Mouse (Mus musculus): ENCODE measurements around the gene H2afz.
"Not testable (repeated sequence)": the region's sequence is repeated elsewhere in the genome, so short reads cannot be mapped to it uniquely, and the experiment has no call there.

Gene H2afz

DNA sequence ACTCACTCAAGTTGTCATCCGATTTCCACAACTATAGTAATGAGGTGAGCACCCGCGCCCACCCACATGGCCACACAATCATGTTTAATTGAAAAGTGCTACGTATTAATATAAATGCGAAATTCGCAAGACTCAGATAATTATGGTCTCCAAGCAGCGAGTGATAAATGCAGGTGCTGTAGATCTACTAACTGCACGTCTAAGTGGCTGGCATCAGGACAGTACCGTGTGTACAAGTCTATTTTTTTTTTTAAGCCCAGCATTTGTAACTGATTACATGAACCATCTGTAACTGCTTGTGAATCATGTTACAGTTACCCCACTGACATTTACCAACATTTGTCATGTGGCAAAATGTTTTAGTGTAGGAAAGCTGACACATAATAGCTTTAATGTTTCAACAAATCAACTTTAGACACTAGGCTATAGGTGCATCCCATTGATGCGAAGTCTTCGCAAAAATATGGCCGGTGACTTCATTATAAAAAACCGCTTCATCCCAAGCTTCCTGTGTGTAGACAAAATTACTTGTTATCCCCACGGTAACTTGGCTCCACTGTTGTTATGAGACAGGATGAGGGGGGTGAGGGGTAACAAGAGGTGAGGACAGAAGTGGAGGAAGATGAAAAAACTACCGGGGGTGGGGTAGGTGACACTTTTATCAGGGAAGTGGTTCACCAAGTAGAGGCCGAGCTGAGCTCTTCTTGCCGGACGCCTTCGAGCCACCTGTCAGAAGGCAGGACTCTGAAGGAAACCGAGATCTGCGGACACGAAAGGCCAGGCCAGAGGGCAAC lies 760 bp upstream of the H2afz start:
- no peak for DNase-seq (ENCODE audit: extremely low spot score, low spot score)

DNA sequence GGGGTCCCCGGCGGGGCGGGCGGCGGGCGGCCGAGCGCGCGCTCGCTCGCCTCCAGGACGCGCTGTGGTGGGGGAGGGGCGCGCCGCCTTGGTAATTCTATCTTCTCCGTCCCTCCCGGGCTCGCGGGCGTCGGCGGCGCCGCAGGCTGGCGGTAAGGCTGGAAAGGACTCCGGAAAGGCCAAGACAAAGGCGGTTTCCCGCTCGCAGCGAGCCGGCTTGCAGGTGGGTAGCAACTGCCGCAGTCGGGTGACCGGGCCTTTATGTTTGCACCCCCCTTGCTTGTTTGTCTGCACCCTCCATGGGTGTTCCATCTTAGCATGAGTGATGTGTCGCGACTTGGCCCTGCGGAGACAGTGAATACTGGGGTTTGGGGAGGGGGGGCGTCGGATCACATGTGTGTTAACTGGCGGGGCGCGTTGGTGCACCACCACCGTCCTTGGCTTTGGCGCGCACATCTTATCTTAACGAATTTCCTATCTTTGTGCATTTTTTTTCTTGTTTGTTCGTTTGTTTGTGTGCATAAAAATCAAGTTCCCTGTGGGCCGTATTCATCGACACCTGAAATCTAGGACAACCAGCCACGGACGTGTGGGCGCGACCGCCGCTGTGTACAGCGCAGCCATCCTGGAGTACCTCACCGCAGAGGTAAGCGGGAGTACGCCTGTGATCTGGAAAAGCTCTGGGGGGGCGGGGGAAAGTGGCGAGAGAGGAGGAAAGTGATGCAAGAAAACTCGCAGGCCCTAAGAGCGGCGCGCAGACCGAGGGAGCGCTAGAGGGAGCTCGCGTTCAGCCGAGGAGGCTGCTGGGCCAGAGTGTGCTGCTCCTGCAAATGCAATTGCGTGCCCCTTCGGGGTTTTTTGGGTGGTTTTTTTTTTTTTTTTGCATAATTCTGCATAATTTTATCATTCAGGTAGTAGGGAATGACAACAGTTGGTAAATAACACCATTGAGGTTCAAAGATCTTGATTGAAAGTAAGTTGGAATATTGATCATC lies 998 bp downstream of the H2afz start:
- DNase-seq (ENCODE audit: extremely low spot score, low spot score): peak; percentile 88

DNA sequence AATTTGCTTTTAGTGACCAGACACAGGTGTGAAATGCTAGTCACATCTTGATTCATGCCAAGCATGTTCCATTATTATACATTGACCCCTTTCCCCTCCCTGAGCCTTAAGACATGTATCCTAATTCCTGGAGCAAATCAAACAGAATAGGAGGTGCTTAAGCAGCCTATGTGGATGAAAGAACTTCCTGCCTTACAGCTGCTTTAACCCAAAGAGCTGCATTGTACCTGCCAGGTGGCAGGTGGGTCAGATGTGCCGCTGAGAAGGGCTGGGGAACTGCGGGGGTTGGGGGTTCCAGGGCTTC lies 2.8 kb downstream of the H2afz start:
- DNase-seq (ENCODE audit: extremely low spot score, low spot score): no peak

DNA sequence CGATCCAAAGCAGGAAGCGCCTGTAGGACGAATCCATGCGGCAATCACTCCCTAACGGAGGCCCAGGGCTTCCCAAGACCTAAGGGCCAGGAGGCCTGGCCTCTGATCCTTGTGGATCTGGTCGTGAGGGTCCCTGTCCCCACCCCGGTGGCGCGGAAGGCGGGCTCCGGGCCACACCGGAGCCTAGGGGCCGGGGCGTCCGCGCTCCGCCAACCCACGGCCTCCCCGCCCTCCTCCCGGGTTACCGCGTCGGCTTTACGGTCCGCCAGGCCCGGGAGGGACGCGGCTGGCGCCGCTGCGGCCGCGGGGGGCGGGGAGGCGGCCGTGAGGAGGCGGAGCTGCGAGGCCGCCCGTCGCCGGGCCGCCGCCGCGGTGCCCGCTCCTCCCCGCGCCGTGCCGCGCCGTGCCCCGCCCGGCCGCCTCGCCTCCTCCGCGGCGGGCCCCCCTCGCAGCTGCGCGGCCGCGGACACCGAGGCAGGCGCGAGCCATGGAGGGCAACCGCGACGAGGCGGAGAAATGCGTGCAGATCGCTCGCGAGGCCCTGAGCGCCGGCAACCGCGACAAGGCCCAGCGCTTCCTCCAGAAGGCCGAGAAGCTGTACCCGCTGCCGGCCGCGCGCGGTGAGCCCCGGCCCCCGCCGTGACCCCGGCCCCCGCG lies 3.3 kb downstream of the H2afz start, which contains the start of gene Dnajb14:
Dnajb14 (plus strand) TSS at position 239 of the 657 bp plus-strand sequence.
- DNase-seq (ENCODE audit: extremely low spot score, low spot score): peak; percentile 82

DNA sequence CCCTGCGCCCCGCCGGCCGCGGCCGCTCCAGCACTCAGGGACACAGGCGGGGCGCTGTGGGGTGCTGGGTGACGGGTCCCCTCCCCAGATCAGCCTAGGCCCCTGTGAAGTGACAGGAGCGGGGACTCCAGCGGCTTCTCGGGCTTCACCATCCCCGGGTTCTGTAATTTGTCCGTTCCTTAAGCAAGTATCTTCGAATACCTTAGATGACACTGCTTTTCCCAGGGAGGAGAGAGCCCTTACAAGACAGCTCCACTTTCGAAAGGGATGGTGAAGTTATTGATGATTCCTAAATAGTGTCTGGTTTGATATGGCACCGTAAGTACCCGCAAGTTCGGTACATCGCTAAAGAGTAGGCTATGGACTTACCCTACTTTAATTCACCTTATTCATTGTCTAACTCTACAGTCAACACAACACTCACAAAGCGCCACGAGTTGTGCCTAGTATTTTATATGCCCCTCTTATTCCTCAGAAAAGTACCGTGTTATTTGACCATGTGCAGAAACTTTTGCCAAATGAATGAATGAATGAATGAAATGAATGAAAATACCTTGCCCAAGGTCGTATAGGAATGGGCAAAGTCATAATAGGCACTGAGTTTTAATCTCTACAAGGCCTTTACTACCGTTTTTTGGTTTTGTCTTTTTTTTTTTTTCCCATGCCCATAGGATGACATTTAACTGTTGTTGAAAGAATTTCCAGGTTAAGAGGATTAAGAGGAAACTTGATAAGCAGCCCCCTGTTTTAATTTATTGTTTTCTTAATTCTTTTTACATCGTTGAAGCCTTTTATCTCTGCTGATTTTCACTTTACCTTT lies 4.0 kb downstream of the H2afz start:
- no peak for DNase-seq (ENCODE audit: extremely low spot score, low spot score)

DNA sequence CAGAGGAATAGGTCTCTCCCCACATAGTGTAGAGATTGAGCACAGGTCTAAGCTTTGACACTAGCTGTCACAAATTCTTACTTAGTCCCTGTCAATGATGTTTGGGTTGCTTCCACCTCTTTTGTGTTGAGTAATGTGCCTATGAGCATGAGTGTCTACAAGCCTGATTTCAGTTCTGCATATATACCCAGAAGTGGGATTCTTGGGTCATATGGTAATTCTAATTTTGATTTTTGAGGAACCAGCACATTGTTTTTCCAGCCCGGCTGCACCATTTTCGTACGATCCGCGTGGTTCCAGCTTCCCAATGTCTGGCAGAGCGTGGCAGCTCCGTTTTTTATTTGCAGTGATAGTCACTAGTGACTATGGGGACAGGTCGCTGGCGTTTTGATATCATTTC lies 5.1 kb downstream of the H2afz start:
- no peak for DNase-seq (ENCODE audit: extremely low spot score, low spot score)

DNA sequence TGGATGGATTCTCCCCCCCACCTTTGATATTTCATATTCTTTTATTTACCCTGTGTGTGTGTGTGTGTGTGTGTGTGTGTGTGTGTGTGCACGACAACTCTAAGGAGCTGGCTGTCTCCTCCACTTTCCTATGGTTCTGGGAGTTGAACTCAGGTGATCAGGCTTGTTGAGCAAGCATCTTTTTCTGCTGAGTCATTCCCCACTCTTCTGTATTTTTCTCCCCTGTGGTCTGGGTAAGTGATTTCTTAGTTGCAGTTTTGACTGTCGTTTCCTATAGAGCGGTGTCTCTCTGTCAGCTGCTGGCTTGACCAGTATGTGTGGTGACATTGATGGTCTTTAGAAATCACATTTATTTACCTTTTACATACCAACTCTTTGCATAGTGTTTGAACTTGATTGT lies 15.0 kb downstream of the H2afz start:
- no peak for DNase-seq (ENCODE audit: extremely low spot score, low spot score)

DNA sequence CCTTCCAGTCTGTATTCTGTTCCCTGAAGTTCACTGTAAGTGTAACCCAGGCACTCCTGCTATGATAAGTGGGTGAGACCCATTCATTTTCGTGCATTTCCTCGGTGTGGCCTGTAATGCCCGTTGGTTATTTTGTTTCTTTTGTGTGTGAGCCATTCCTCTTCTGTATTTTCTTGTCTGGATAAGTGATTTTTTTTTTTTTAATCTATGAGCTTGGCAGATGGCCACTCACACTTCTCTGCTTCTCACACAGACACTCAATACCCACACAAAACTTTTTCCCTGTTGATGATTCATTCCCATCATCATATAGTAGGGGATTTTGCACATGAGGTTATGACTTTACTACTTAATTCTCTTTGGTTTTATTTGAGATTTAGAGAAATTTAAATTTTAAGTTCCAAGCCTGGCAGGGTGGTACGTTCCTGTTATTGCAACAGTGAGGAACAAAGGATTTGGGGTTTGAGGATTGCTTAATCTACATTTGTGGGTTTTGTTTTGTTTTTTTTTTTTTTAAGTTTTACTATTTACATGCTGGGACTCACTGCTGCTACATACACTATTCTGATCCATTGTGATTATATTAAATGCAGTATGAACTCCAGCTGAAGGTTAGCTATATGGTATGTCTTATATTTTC lies 15.9 kb downstream of the H2afz start:
- DNase-seq (ENCODE audit: extremely low spot score, low spot score): no peak

DNA sequence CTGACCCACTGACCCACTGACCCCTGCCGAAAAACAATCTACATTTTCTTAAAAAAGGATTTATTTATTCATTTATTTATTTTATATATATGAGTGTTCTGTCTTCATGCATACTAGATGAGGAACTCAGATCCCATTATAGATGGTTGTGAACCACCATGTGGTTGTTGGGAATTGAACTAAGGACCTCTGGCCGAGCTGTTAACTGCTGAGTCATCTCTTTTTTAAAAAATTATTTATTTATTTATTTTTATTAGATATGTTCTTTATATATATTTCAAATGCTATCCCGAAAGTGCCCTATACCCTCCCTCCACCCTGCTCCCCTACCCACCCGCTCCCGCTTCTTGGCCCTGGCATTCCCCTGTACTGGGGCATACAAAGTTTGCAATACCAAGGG lies 16.8 kb downstream of the H2afz start:
- no peak for DNase-seq (ENCODE audit: extremely low spot score, low spot score)

DNA sequence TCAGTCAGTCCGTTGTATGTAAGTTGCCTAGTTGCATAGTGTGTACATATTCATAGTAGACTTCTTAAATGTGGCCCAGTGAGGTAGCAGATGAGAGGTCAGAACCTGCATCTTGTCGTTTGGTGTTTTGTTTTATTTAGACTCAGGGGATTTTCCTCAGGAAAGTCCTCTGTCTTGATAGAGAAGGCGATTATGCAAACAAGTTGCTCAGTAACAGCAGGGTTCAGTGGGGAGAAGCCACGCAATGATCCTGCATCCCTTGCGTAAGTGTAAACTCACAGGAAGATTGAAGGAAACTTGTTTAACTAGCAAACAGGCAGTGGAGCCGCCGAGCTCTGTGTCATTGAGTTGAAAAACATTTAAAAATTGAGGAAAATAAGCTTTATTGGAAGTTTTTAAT lies 23.7 kb downstream of the H2afz start:
- DNase-seq (ENCODE audit: extremely low spot score, low spot score): no peak

DNA sequence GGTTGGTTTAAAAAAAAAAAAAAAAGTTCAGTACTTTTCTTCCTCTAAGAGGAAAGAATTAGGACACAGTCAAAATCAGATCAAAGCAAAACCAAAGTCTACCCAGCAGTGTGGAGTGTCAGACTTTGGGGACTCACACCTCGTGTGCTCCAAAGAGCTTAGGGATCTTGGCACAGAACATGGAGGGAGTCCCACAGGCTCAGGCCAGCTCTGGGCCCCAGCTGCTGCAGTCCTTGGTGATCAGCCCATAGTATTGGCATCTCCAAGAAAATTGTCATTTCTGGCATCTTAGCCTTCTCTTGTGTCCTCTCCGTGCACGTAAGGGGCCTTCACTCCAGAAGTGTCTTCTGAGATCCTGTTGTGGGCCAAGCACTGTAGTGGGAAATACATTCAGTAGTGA lies 26.8 kb downstream of the H2afz start:
- no peak for DNase-seq (ENCODE audit: extremely low spot score, low spot score)

DNA sequence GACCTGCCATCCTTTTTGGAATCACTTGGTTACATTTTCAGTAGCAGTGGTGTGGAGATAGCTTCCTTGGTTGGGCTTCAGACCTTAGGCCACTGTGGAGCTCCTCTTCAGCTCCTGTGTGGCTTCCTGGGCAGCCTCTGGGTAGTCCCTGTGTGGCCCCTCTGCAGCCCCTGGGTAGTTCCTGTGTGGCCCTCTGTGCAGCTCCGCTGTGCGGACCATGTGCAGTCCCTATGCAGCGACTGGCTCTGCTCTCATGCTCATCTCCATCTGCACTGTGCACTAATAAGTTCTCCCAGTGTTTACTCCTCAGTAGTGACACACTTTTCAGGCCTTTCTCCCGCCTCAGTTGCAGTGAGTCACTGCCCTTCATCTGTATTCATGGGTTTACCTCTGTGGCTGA lies 27.8 kb downstream of the H2afz start:
- no peak for DNase-seq (ENCODE audit: extremely low spot score, low spot score)

DNA sequence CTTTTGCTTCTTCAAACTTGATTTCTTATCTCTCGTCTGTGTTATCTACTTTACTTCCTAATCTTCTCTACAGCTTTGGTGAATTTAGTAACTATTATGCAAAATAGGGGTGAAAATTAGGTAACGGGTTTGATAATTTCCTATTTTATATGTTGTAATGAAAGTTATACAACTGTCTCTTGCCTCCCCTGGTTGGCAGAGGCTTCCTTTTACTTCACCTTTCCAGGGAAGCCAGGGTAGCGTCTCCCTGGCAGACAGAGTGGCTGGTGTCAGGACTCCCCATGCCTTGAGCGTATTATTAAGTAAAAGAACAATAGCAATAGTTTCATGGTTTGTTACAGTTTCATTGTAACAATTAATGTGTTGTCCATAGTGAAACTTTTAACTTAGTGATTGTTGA lies 29.5 kb downstream of the H2afz start:
- DNase-seq (ENCODE audit: extremely low spot score, low spot score): no peak

DNA sequence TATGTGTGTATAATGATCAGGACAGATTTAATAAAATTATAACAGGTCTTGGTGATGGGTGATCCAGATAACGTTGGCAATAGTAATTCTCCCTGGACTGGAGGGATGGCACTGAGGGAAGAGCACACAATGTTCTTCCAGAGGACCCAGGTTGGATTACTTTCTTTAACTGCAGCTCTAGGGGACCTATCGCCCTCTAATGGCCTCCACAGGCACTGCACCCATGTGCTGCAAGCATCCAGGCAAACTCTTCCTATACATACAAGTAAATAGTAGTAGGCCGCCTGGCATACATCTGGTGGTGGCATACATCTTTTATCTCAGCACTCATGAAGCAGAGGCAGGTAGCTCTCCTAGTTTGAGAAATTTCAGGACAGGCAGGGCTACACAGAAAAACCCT lies 30.9 kb downstream of the H2afz start:
- no peak for DNase-seq (ENCODE audit: extremely low spot score, low spot score)

DNA sequence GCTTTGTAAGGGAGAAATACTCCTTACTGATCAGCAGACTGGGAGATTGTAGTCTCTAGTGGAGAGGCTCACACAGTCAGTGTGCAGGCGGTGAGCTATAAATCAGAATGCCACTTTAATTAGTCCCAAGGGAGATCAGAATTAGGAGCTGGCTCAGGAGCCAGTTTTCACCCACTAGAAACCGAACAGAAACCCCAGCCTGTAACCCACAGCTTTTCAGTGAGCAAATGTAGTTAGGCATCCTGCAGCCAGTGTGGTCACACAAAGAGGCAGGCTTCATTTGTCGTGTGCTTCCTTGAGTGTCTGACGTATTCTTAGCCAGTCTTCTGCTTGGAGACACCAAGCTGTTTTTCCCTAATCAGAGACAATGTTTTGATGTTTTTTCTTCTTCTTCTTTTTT lies 32.1 kb downstream of the H2afz start:
- DNase-seq (ENCODE audit: extremely low spot score, low spot score): no peak

DNA sequence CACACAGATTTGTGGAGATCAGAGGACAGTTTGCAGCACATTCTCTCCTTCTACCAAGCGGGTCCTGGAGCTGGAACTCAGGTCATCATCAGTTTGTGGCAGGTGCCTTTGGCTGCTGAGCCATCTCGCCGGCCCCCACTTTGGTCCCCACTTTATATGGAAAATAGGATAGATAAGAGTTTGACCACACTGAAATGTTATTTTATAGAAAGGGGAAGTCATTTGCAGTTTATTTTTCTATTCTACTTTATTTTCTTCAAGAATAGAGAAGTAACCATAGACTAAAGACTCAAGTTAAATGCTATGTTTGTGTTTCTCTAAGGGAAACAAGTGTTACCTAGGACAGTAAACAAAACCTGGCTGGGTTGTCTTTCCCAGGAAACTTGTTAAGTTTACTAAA lies 32.6 kb downstream of the H2afz start:
- DNase-seq (ENCODE audit: extremely low spot score, low spot score): no peak

DNA sequence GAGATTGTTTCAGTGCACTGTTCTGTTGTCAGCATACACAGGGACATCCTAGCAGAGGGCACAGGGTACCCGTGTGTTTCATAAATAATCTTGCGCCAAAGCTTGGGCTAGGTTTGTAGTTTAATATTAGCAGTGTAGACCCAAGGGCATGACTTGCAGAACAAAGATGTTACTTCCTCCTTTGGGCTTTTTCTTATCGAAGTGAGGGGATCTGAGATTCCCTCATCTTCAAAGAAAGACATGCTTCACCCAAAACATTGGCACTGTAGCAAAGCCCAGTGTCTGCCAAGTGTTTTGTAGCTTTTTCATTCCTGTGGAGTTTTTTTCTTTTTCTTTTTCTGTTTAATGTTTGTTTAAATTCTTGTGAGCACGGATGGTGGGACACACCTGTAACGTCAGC lies 33.4 kb downstream of the H2afz start:
- no peak for DNase-seq (ENCODE audit: extremely low spot score, low spot score)

DNA sequence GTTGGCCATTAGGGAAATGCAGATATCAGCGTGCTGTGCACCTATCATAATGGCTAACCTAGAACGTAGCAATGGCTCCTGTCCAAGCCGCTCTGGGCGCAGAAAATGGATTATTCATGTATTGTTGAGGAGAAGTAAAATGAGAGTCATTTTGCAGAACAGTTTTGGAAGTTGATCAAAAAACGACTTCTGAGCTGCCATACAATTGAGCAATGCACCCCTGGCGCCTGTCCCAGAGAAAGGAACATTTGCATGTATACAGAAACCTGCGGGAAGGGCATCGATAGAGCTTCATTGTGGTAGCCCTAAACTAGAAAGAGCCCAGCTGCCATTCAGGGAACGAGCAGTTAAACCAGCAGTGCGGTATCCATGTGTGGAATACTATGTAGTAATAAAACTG lies 35.9 kb downstream of the H2afz start:
- DNase-seq (ENCODE audit: extremely low spot score, low spot score): no peak

DNA sequence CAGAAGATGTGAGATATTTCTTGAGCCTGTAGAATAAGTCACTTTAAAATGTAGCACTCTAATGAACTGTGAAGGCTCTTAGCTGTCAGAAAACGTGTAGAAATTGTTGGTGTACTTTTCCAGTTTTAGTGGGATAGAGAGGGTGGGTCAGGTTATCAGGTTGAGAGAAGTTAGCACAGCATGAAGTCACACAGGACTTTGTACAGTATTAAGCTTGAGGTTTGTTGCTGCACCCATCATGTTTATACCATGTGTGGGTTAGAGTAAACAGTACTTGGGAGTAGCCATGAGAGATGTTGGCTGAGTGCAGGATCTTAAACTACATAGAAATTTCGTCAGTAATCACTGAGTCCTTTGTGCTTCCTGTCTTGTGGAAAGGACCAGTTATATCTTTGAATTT lies 48.8 kb downstream of the H2afz start:
- no peak for DNase-seq (ENCODE audit: extremely low spot score, low spot score)

DNA sequence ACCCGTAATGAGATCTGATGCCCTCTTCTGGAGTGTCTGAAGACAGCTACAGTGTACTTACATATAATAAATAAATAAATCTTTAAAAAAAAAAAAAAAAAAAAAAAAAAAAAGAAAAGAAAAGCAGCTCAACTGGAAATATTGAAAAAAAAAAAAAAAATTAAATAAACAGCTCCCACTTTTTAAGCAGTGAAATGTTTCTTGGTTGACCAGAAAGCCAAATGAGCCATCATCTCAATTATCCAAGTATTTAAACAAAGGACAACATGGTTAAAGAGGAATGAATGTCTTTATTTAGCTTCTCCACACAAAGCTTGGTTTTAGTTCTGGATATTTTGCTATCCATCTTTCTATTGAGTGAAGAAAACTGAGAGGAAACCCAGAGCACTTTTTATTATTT lies 50.3 kb downstream of the H2afz start:
- DNase-seq (ENCODE audit: extremely low spot score, low spot score): not testable (repeated sequence)

Data from neural tube, embryonic 10.5 days (tissue).